Mouse (Mus musculus) CH12.LX (cell line): Measurements from ENCODE around the gene Rabac1. TPM values are rescaled to one million over a fixed set of nuclear protein-coding genes. Genes with fewer than 3 reads are reported as not detected.

ENCODE experiments used
- DNase-seq: peaks from one replicate; pipeline ENCODE4 v3.0.0-alpha.2; 2013; ENCODE audit errors: extremely low read depth
- H3K27ac ChIP-seq: 2 replicates; pipeline ENCODE4 v1.5.1; 2012; ENCODE audit warnings: low read depth, mild to moderate bottlenecking, control low read depth, moderate library complexity; ENCODE audit not compliant: insufficient read depth
- H3K27me3 ChIP-seq: replicated peaks from 2 replicates; pipeline ENCODE3; 2012; ENCODE audit warnings: inconsistent platforms
- H3K36me3 ChIP-seq, 2 experiments: replicated peaks in 1 of 2; 2 replicates each; pipeline versions ENCODE3 to v1.6.1; 2012; ENCODE audit warnings: inconsistent platforms in 1 of 2, low read length in 1 of 2, mild to moderate bottlenecking in 1 of 2, mixed read lengths in 1 of 2, moderate library complexity in 1 of 2; ENCODE audit not compliant: control insufficient read depth in 1 of 2, insufficient read depth in 1 of 2
- H3K4me1 ChIP-seq, 2 experiments: 2 replicates each; pipeline ENCODE4 v1.6.1; 2012; ENCODE audit warnings: inconsistent platforms in 1 of 2, moderate library complexity in 1 of 2; ENCODE audit not compliant: insufficient read depth in 2 of 2, control insufficient read depth in 1 of 2
- H3K4me2 ChIP-seq: 2 replicates; pipeline ENCODE4 v1.6.1; 2012; ENCODE audit warnings: low read depth, mild to moderate bottlenecking, control low read depth; ENCODE audit not compliant: poor library complexity, insufficient read depth, severe bottlenecking
- H3K4me3 ChIP-seq, 3 experiments: fragments of 150-350 bp in 1 of 3; sonication (generic) in 1 of 3; replicated peaks in 1 of 3; 2 replicates each; pipeline versions ENCODE3 to v1.5.1; 2011 to 2012; ENCODE audit warnings: low read depth in 2 of 3, low read length in 2 of 3, mild to moderate bottlenecking in 2 of 3, moderate library complexity in 2 of 3, control low read depth in 1 of 3, improper control_type of control experiment in 1 of 3, inconsistent platforms in 1 of 3, mixed read lengths in 1 of 3; ENCODE audit not compliant: poor library complexity in 1 of 3
- H3K79me2 ChIP-seq: replicated peaks from 2 replicates; pipeline ENCODE4 v1.6.1; 2012; ENCODE audit warnings: mild to moderate bottlenecking, moderate library complexity; ENCODE audit not compliant: control insufficient read depth, poor library complexity, insufficient read depth, severe bottlenecking; ENCODE audit errors: extremely low read depth
- H3K9ac ChIP-seq: 2 replicates; pipeline ENCODE4 v1.6.1; 2012; ENCODE audit warnings: low read depth, mild to moderate bottlenecking, control low read depth, moderate library complexity; ENCODE audit not compliant: insufficient read depth
- H3K9me3 ChIP-seq: replicated peaks from 2 replicates; pipeline ENCODE3; 2012; ENCODE audit warnings: low read length, inconsistent platforms, mixed read lengths
- BHLHE40 ChIP-seq: IDR thresholded peaks from 2 replicates; pipeline ENCODE4 v1.6.1; 2011; ENCODE audit warnings: mild to moderate bottlenecking, low read depth, low read length, improper control_type of control experiment
- CHD2 ChIP-seq: IDR thresholded peaks from 2 replicates; pipeline ENCODE4 v1.6.1; 2011; ENCODE audit warnings: low read length, improper control_type of control experiment
- CTCF ChIP-seq, 2 experiments: IDR thresholded peaks in 1 of 2; conservative IDR thresholded peaks in 1 of 2; 2 replicates each; pipeline ENCODE4 v1.5.1; 2011 to 2012; ENCODE audit warnings: low read depth in 2 of 2, low read length in 2 of 2, improper control_type of control experiment in 1 of 2, inconsistent platforms in 1 of 2, mild to moderate bottlenecking in 1 of 2, moderate library complexity in 1 of 2
- ELF1 ChIP-seq: IDR thresholded peaks from 2 replicates; pipeline ENCODE4 v1.6.1; 2014; ENCODE audit warnings: low read depth, mild to moderate bottlenecking, inconsistent platforms, low read length, improper control_type of control experiment
- EP300 ChIP-seq: IDR thresholded peaks from 2 replicates; pipeline ENCODE4 v1.6.1; 2011; ENCODE audit warnings: low read length, improper control_type of control experiment
- ETS1 ChIP-seq: conservative IDR thresholded peaks from 2 replicates; pipeline ENCODE4 v1.6.1; 2012; ENCODE audit warnings: low read depth, mild to moderate bottlenecking, inconsistent platforms, low read length, improper control_type of control experiment, moderate library complexity
- IRF4 ChIP-seq: IDR thresholded peaks from 2 replicates; pipeline ENCODE4 v1.6.1; 2014; ENCODE audit warnings: low read depth, mild to moderate bottlenecking, inconsistent platforms, low read length, improper control_type of control experiment
- KAT2A ChIP-seq: IDR thresholded peaks from 2 replicates; pipeline ENCODE4 v1.6.1; 2012; ENCODE audit warnings: low read length, improper control_type of control experiment, inconsistent platforms; ENCODE audit not compliant: insufficient replicate concordance
- MAFK ChIP-seq: IDR thresholded peaks from 2 replicates; pipeline ENCODE4 v1.6.1; 2011; ENCODE audit warnings: low read length, improper control_type of control experiment; ENCODE audit not compliant: insufficient replicate concordance
- MAX ChIP-seq: IDR thresholded peaks from 2 replicates; pipeline ENCODE4 v1.6.1; 2011; ENCODE audit warnings: low read length, improper control_type of control experiment
- MAZ ChIP-seq: IDR thresholded peaks from 2 replicates; pipeline ENCODE4 v1.6.1; 2012; ENCODE audit warnings: low read depth, mild to moderate bottlenecking, inconsistent platforms, low read length, improper control_type of control experiment, moderate library complexity
- MXI1 ChIP-seq: IDR thresholded peaks from 2 replicates; pipeline ENCODE4 v1.6.1; 2011; ENCODE audit warnings: mild to moderate bottlenecking, low read depth, low read length, improper control_type of control experiment
- NELFE ChIP-seq: IDR thresholded peaks from 2 replicates; pipeline ENCODE4 v1.6.1; 2011; ENCODE audit warnings: low read depth, low read length, improper control_type of control experiment
- NRF1 ChIP-seq: IDR thresholded peaks from 2 replicates; pipeline ENCODE4 v1.6.1; 2014; ENCODE audit warnings: low read depth, mild to moderate bottlenecking, inconsistent platforms, low read length, improper control_type of control experiment, moderate library complexity
- POLR2A ChIP-seq: IDR thresholded peaks from 2 replicates; pipeline ENCODE4 v1.6.1; 2011; ENCODE audit warnings: low read depth, mild to moderate bottlenecking, improper control_type of control experiment, low read length
- RAD21 ChIP-seq: IDR thresholded peaks from 2 replicates; pipeline ENCODE4 v1.6.1; 2011; ENCODE audit warnings: low read depth, mild to moderate bottlenecking, low read length, improper control_type of control experiment, moderate library complexity
- RCOR1 ChIP-seq: conservative IDR thresholded peaks from 2 replicates; pipeline ENCODE4 v1.6.1; 2012; ENCODE audit warnings: low read depth, mild to moderate bottlenecking, inconsistent platforms, low read length, improper control_type of control experiment
- SMC3 ChIP-seq: IDR thresholded peaks from 2 replicates; pipeline ENCODE4 v1.6.1; 2011; ENCODE audit warnings: low read depth, low read length, improper control_type of control experiment
- TBP ChIP-seq: conservative IDR thresholded peaks from 2 replicates; pipeline ENCODE4 v1.6.1; 2011; ENCODE audit warnings: low read depth, low read length, improper control_type of control experiment
- TCF12 ChIP-seq: IDR thresholded peaks from 2 replicates; pipeline ENCODE4 v1.6.1; 2014; ENCODE audit warnings: low read depth, mild to moderate bottlenecking, inconsistent platforms, low read length, improper control_type of control experiment
- USF2 ChIP-seq: conservative IDR thresholded peaks from 2 replicates; pipeline ENCODE4 v1.6.1; 2011; ENCODE audit warnings: low read depth, low read length, improper control_type of control experiment
- ZC3H11A ChIP-seq: IDR thresholded peaks from 2 replicates; pipeline ENCODE4 v1.6.1; 2012; ENCODE audit warnings: low read depth, mild to moderate bottlenecking, inconsistent platforms, low read length, improper control_type of control experiment
- ZMIZ1 ChIP-seq: IDR thresholded peaks from 2 replicates; pipeline ENCODE4 v1.6.1; 2012; ENCODE audit warnings: low read depth, mild to moderate bottlenecking, inconsistent platforms, low read length, improper control_type of control experiment
- ZNF384 ChIP-seq: IDR thresholded peaks from 2 replicates; pipeline ENCODE4 v1.6.1; 2012; ENCODE audit warnings: low read depth, low read length, improper control_type of control experiment, inconsistent platforms
- dilution Hi-C: fragments of 300-500 bp; cut with MboI; formaldehyde crosslinking; loops from 2 replicates; pipeline ENCODE4 v1.14.3; 2020; ENCODE audit warnings: low sequenced_read_pairs; ENCODE audit not compliant: extremely low pct_unique_long_range_greater_than_20kb, extremely low pct_ligation_motif_present
- in situ Hi-C: fragments of 300-500 bp; cut with MboI; formaldehyde crosslinking; loops from 3 replicates; pipeline ENCODE4 v1.14.3; 2019; ENCODE audit warnings: low sequenced_read_pairs, low pct_ligation_motif_present, low pct_unique_long_range_greater_than_20kb, mixed read lengths
- polyA plus RNA-seq: library from polyadenylated mRNA; unstranded; fragments of >175 nt; gene quantifications from 2 replicates; pipeline ENCODE4 v1.2.1, GENCODE M21; 2012; ENCODE audit warnings: low read depth; ENCODE audit not compliant: insufficient read length
- total RNA-seq, 2 experiments: library from RNA; depleted of rRNA; stranded (reverse); fragments of 300-350 nt in 1 of 2; fragments of >200 nt in 1 of 2; gene quantifications; 2 replicates each; pipeline ENCODE4 v1.2.3; 2012 to 2014

Gene Rabac1
- total and polyA plus RNA-seq, 3 experiments, result 44.6 to 135 (median 70.5) TPM

DNA sequence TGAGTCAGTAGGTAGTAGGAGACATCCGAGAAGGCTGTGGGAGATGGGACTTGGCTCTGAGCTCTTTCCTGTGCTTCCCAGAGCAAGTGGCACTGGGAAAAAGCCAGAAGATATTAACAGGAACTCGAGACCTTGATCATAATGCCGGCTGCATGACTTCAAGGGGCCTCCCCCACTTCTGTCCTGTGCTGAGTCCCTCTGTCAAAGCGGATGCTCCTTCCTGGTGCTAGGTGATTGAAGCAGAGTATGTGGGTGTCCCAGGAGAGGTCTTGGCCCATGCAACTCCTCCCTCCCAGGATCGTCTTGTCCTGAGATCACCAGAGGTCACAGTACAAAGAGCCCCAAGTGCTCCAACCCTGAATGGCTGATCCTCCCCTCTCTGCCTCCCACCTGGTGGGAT lies 1.3 kb upstream of the Rabac1 start:
- Histone ChIP-seq H3K79me2 (no peaks in the 10 kb centered on the region), H3K36me3 (peaks cover 0 to 16% of the 10 kb centered on the region in 2 experiments), H3K9ac (no peak overlapping the region), H3K4me2 (no peak overlapping the region), H3K27me3 (peaks cover 23% of the 10 kb centered on the region), H3K9me3 (no peaks in the 10 kb centered on the region), H3K27ac (no peak overlapping the region), H3K4me1 (peaks cover 5 to 42% of the 10 kb centered on the region in 2 experiments; a peak in 3 of 4 replicates), H3K4me3 (no peak overlapping the region)
- TF ChIP-seq ZMIZ1 (no peak), NELFE (no peak), CHD2 (no peak), EP300 (no peak), KAT2A (no peak)
- dilution Hi-C loops (no loop called here), in situ Hi-C loops (no loop called here)
- DNase-seq, result no peak

GRCm38 (mm10) chr7:24973208-24973607 lies 654 bp upstream of the Rabac1 start:
- Histone ChIP-seq H3K4me3 (no peak overlapping the region), H3K4me1 (peaks cover 5 to 35% of the 10 kb centered on the region in 2 experiments; a peak in 3 of 4 replicates), H3K4me2 (peak overlapping the region; percentile 16; the same call in 1 of the 2 replicates)

GRCm38 (mm10) chr7:24971261-24971971 lies 1.1 kb downstream of the Rabac1 start:
- DNase-seq, result peak; percentile 60
- peaks cover 5 to 27% of the 10 kb centered on the region in 2 experiments; a peak in 3 of 4 replicates for H3K4me1 ChIP-seq

More at GRCm38 (mm10) chr7:24973208-24973607, 654 bp upstream of the Rabac1 start:
- in situ Hi-C loops, result no loop called here
- no peak overlapping the region for H3K27ac ChIP-seq
- peaks cover 21% of the 10 kb centered on the region for H3K27me3 ChIP-seq
- H3K36me3 ChIP-seq, result peaks cover 0 to 17% of the 10 kb centered on the region in 2 experiments
- dilution Hi-C loops, result no loop called here
- DNase-seq, result no peak
- no peak overlapping the region for H3K9ac ChIP-seq
- no peaks in the 10 kb centered on the region for H3K9me3 ChIP-seq
- TF ChIP-seq MAFK, result no peak
- no peak for TF ChIP-seq USF2
- no peak for TF ChIP-seq CHD2
- TF ChIP-seq ZC3H11A, result no peak
- no peak for TF ChIP-seq ETS1
- no peak for TF ChIP-seq ELF1
- no peak for TF ChIP-seq KAT2A
- no peak for TF ChIP-seq MAX
- no peak for TF ChIP-seq NRF1
- no peak for TF ChIP-seq SMC3
- no peak for TF ChIP-seq ZNF384
- no peak for TF ChIP-seq ZMIZ1
- no peak for TF ChIP-seq RCOR1
- TF ChIP-seq MAZ, result no peak
- no peak for TF ChIP-seq MXI1
- no peak for TF ChIP-seq BHLHE40
- no peaks in the 10 kb centered on the region for H3K79me2 ChIP-seq

More at GRCm38 (mm10) chr7:24971261-24971971, 1.1 kb downstream of the Rabac1 start:
- peaks cover 16% of the 10 kb centered on the region for H3K27me3 ChIP-seq
- H3K36me3 ChIP-seq, result peaks cover 0 to 17% of the 10 kb centered on the region in 2 experiments
- dilution Hi-C loops (no loop called here), in situ Hi-C loops (no loop called here)
- H3K9me3 ChIP-seq, result no peaks in the 10 kb centered on the region
- no peak overlapping the region; the same call in 1 of the 2 replicates for H3K9ac ChIP-seq
- H3K4me3 ChIP-seq, result peak overlapping the region; percentile 62 to 87 (median 81)
- H3K27ac ChIP-seq, result no peak overlapping the region
- no peaks in the 10 kb centered on the region for H3K79me2 ChIP-seq
- TF ChIP-seq POLR2A (no peak), TBP (no peak), RAD21 (peak; percentile 54), ELF1 (0 out of 2 replicates have a peak, but pooled peaks have one; percentile 21), MAZ (peak; percentile 74; the same call in 1 of the 2 replicates), IRF4 (0 out of 2 replicates have a peak, but pooled peaks have one; percentile 6), CTCF (conservative IDR thresholded peaks at IDR 0.05 in 1 of 2, IDR thresholded peaks at IDR 0.05 in 1 of 2; ENCODE audit: low read depth in 2 of 2, low read length in 2 of 2) (peak; percentile 23 to 75; a peak in 2 of 4 replicates), SMC3 (peak; percentile 66), TCF12 (0 out of 2 replicates have a peak, but pooled peaks have one; percentile 28), NRF1 (0 out of 2 replicates have a peak, but pooled peaks have one; percentile 15)
- peak overlapping the region; percentile 76 for H3K4me2 ChIP-seq
